Mouse (Mus musculus): ENCODE data around the gene Fam122b. TPM values are rescaled to one million over a fixed set of nuclear protein-coding genes. Genes with fewer than 3 reads are reported as not detected.

Fam122b gene
- polyA plus RNA-seq, 1 experiment: 6.4 TPM

DNA sequence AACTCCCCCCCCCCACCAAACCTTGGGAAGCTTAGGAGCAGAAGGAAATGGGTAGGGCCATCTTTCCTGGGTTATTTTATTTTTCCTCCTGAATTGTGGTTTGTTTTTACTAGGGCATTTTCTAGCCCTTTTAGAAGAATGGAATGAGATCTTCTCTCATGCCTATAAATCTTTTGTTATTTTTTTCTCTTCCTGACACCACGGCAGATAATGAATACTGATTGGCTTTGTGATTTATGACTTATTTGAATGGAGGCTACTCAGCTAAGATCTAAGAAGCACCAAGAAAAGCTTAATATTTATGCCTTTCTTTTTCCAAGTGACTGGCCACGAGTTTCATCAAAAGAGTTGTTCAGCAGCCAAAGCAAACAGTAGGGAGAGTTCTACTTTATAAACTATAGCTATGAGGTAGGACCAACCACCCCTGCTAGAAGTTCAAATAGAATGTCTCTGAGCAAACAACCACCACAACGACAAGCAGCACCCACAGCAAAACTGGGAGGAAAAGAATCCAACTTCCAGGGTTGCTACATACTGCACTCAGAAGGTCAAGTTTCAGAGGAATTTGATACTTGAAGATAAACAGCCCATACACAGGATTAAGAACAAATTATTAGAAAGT is 64.8 kb downstream of the Fam122b start:
- H3K4me1 ChIP-seq (ENCODE audit: control insufficient read depth, insufficient read depth, low read length): no peaks in the 10 kb centered on the region
- peak overlapping the region; percentile 47; the same call in 1 of the 2 replicates for H3K27ac ChIP-seq (ENCODE audit: insufficient read depth, low read length)
- H3K4me3 ChIP-seq (ENCODE audit: insufficient read depth, low read length): no peak overlapping the region
- TF ChIP-seq CTCF (IDR thresholded peaks at IDR 0.05; ENCODE audit: borderline replicate concordance, insufficient read depth, low read length): no peak
- TF ChIP-seq POLR2A (IDR thresholded peaks at IDR 0.05; ENCODE audit: low read depth, low read length): no peak

DNA sequence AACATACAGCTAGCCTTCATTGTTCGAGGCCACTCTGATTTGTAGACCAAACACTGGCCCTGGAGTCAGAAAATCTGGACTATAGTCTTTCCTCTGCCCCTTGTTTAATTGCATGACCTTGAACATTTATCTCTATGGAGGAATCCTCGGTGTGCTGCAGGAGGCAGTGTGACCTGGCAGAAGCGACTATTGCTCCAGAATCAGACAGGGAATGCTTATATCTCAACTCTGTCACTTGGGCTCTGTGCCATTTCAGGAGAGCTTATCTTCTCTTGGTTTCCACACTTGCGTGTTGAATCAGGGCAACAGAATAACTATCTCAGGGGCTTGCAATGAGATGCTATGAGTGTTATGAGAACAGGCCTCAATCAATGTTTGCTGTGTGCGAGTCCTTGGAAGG is 68.0 kb downstream of the Fam122b start:
- Histone ChIP-seq H3K4me3 (ENCODE audit: insufficient read depth, low read length) (no peak overlapping the region), H3K27ac (ENCODE audit: insufficient read depth, low read length) (no peak overlapping the region), H3K4me1 (ENCODE audit: control insufficient read depth, insufficient read depth, low read length) (no peaks in the 10 kb centered on the region)
- TF ChIP-seq POLR2A (IDR thresholded peaks at IDR 0.05; ENCODE audit: low read depth, low read length) (no peak), CTCF (IDR thresholded peaks at IDR 0.05; ENCODE audit: borderline replicate concordance, insufficient read depth, low read length) (no peak)

DNA sequence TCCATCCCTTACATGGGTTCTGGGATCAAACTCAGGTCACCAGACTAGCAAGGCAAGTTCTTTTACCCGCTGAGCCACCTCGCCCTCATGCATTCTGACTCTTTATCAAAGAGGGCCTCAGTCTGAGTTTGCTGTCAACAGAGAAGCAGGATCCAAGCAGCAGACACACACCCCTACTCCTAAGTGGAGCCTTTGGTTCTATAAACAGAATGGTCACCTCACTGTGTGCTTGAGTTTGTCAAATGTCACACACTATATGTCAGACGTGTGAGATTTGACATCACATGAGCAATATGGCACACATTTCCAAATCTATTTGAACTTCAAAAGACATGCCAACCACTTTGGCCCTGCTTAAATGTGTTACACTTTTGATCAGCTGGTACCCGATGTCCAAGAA is 71.9 kb downstream of the Fam122b start:
- no peak overlapping the region for H3K4me3 ChIP-seq (ENCODE audit: insufficient read depth, low read length)
- TF ChIP-seq POLR2A (IDR thresholded peaks at IDR 0.05; ENCODE audit: low read depth, low read length): no peak
- no peak for TF ChIP-seq CTCF (IDR thresholded peaks at IDR 0.05; ENCODE audit: borderline replicate concordance, insufficient read depth, low read length)
- H3K27ac ChIP-seq (ENCODE audit: insufficient read depth, low read length): no peak overlapping the region
- no peaks in the 10 kb centered on the region for H3K4me1 ChIP-seq (ENCODE audit: control insufficient read depth, insufficient read depth, low read length)

DNA sequence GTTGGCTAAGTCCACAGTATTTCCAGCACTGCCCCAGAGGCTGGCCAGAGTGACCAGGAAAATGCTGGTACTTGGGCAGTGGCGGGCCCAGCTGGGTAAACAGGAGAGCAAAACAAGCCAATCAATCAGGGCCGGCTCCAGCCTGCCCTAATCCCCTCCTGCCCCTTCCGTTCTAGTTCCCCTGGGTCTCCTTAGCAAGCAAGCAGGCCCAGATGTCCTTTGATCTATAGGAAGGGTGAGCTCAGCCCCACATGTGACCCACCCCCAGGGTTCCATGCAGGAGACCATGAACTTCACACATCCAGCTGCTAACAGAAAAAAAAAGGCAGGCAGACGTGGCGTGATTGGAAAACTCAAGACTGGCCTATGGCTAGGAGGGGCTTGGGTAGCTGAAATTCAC is 73.2 kb downstream of the Fam122b start:
- H3K4me3 ChIP-seq (ENCODE audit: insufficient read depth, low read length): no peak overlapping the region
- TF ChIP-seq CTCF (IDR thresholded peaks at IDR 0.05; ENCODE audit: borderline replicate concordance, insufficient read depth, low read length) (no peak), POLR2A (IDR thresholded peaks at IDR 0.05; ENCODE audit: low read depth, low read length) (no peak)
- H3K4me1 ChIP-seq (ENCODE audit: control insufficient read depth, insufficient read depth, low read length): no peaks in the 10 kb centered on the region
- no peak overlapping the region for H3K27ac ChIP-seq (ENCODE audit: insufficient read depth, low read length)

Other genes with a start within 250 kb of the Fam122b start
- 0.44 TPM in 1 of 2 replicates, not detected in the other for gene Plac1, start 29.7 kb downstream of the Fam122b start, polyA plus RNA-seq (2011; ENCODE audit: insufficient read length, low read depth, missing spikeins)
- not detected in 2 replicates for gene Fam122c, start 3.6 kb upstream of the Fam122b start, polyA plus RNA-seq (2011; ENCODE audit: insufficient read length, low read depth, missing spikeins)
- gene Mospd1, start 100.7 kb upstream of the Fam122b start, polyA plus RNA-seq (2011; ENCODE audit: insufficient read length, low read depth, missing spikeins): 21.4 and 29.6 TPM in 2 replicates
- not detected in 2 replicates for gene Etd, start 165.1 kb upstream of the Fam122b start, polyA plus RNA-seq (2011; ENCODE audit: insufficient read length, low read depth, missing spikeins)